Mouse (Mus musculus) gastrocnemius, postnatal 25 days (tissue): ENCODE measurements around the gene Btbd11. TPM values are rescaled to one million over a fixed set of nuclear protein-coding genes. Genes with fewer than 3 reads are reported as not detected.

Experiments
- DNase-seq: peaks from one replicate; pipeline ENCODE4 v3.0.0; 2022
- total RNA-seq, 2 experiments: library from RNA; stranded (reverse); gene quantifications; 1 replicate in 1 of 2; 2 replicates in 1 of 2; pipeline ENCODE4 v1.2.3; 2021

Btbd11 gene
- total RNA-seq, 2 experiments from 2014 or later, result 0.62 to 1.0 TPM

DNA sequence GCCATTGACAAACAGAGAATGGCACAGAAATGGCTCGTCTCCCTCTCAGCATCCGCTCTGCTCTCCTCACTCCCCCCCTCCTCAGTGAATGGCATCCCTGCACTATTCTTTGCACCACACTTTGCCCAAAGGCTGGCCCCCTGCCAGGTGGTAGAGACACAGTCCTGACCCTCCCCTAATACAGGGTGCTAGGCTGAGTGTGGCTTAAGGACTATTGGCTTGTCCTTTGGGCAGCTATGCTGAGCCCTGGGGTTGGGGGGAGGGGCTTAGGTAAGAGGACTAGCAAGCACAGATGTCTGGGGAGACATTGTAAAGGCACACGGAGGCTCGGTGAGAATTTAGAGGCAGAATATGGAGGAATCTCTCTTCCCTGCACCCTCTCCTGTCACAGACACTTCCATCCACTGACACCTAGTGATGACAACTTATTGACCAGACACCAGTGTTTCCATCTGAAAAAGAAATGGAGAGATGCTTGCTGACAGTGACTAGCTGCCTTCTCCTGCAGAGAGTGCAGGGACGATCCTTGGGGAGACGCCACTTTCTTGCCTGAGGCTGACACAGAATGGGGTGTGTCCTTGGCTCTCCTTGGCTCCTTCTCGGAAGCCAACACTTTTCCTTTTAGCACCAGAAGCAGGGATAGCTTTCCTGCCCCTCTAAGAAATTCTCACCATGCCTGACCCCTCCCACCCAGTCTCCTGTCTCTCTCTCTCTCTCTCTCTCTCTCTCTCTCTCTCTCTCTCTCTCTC lies 138.8 kb downstream of the Btbd11 start:
- DNase-seq, result no peak

- DNase-seq, result no peak
These were observed 140.0 kb downstream of the Btbd11 start for GRCm38 (mm10) chr10:85526657-85527056.

DNA sequence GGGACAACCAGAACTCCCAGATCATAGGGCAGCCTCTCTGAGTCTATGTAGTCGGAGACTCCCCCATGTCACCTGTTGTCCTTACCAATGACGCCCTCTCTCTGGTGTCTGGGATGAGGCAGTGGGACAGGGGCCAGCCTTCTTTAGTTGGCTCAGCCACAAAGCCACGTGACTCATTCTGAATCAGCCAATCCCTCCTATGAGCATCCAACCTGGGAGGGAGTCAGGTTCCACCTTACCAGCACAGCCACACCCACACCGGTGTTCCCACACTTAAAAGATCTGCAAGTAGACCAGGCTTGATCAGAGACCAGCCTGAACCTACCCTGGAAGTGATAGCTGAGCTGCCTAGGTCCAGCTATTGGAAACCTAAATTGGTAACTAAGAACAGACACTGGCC lies 141.1 kb downstream of the Btbd11 start:
- no peak for DNase-seq

GRCm38 (mm10) chr10:85533192-85533710 lies 146.6 kb downstream of the Btbd11 start:
- DNase-seq, result no peak

DNA sequence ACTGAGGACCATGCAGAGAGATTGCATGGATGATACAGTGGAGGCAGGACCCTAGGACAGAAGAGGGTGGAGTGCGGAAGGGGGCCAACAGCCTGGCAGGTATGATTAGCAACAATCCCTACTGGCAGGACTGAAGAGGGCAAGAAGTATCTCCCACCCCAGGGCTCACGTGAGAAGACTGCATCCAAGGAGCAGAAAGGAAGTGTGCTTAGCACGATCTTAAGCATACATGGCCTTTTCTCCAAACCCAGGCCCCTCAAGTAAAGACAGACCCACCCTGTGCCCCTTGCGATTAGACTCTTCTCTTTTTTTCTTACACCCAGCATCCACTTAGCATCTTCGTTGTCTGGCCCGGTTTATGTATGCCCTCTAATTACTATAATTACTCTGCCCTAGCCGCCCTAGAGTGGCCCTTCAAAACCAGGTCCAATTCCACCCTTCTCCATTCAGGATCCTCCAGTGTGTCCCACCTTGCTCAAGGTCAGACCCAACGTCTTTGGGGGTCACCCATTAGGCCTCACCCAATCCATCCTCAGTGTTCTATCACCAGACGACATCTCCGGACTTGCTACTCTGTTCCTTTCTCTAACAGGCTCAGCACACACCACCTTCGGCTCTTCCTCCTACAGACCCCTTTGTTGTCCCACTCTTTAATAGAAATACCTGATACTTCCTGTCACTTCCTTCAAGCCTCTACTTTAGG lies 151.6 kb downstream of the Btbd11 start:
- DNase-seq, result no peak

DNA sequence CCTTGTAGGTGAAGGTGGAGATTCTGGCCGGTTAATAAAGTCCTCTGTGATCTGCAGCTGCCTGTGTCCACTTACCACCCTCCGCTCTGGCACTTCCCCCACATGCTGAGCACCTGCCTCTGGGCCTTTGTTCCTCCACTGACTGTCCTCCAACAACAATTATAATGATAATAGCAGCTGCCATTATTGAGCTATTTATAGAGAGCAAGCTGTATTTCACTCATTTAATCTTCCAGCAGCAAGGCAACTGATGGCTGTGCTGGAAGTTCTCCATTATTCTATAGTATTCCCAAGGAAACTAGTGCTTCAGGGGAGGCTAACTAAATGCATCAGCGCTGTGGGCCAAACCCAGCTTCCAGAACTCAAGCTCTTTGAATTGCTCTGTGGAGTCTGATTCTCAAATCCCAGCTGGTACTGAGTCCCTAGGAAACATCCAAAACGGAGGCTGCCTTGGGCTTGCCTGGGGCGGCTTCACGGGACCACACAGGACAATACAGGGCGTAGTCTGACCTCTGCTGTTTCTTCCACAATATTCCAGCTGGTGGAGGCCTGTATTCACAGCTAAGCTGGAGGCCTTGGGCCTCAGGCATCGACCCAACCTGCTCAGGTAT lies 153.0 kb downstream of the Btbd11 start:
- no peak for DNase-seq

- no peak for DNase-seq
These were observed 153.9 kb downstream of the Btbd11 start for GRCm38 (mm10) chr10:85540311-85541093.

DNA sequence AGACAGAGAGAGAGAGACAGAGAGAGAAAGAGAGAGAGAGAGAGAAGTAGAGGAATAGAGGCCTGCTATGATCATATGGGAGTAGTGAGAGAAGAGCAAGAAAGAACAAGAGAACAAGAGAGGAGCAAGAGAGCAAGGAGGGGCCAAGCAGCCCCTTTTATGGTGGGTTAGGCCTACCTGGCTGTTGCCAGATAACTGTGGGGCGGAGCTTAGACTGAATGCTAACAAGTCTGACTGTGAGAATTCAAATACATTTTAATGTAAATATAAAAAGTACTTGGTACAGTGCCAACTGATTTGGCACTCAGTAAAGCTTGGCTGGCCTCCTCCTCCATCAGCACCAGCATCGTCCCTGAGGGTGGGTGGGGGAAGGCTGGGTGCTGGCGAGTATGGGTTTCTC lies 154.9 kb downstream of the Btbd11 start:
- no peak for DNase-seq

- DNase-seq, result no peak
These were observed 155.4 kb downstream of the Btbd11 start for GRCm38 (mm10) chr10:85541892-85542630.

DNA sequence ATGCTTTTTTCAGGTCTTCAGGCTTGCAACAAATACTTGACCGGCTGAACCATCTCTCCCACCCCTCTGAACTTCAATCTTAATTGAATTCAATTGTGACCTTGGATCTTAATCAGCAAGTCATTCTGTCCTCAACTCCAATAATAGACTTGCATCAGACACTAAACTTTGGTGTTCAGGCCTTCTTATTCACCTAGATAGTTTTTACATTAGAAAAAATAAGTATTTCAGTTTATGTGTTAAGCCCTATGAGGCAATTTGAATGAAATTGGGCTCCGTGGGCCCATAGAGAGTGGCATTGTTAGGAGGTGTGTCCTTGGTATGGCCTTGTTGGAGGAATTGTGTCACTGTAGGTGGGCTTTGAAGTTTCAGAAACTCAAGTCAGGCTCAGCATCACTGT lies 156.7 kb downstream of the Btbd11 start:
- no peak for DNase-seq

DNA sequence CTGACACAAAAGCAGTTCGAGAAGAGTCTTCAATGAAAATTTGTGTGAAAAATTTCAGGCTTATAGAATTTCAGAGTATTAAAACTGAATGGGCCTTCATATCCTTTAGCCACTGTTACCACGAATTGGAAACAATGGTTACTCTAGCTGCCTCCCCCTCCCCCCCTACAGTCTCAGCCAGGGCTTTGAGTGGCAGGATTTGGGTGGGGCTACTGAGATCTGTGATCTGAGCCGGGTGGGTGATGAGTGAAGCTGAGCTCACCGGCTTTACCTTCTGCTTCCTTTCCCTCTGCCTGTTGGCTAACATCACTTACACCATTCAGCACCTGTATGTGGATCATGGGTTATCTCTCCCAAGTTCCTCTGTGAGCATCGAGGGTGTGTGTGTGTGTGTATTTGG lies 158.4 kb downstream of the Btbd11 start:
- no peak for DNase-seq

DNA sequence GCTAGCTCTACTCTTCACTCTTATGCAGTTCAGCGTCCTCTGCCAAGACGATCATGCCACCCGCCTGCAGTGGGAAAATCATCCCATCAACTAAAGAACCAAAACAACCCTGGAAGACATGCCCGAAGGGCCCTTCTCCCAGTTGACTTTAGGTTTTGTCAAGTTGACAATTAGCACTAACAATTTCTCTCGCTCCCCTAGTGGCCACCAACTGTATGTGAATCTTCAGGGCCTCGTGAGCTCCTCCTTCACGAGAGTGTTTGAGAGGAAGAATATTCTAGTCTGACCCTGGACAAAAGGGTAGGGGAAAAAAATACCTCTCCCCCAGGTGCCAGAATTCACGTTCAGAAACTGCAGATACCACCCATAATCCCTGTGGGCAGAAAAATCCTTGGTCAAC lies 168.6 kb downstream of the Btbd11 start:
- DNase-seq, result no peak

- no peak for DNase-seq
These were observed 174.8 kb downstream of the Btbd11 start for GRCm38 (mm10) chr10:85561418-85561817.

GRCm38 (mm10) chr10:85571456-85571855 lies 184.8 kb downstream of the Btbd11 start:
- DNase-seq, result no peak

DNA sequence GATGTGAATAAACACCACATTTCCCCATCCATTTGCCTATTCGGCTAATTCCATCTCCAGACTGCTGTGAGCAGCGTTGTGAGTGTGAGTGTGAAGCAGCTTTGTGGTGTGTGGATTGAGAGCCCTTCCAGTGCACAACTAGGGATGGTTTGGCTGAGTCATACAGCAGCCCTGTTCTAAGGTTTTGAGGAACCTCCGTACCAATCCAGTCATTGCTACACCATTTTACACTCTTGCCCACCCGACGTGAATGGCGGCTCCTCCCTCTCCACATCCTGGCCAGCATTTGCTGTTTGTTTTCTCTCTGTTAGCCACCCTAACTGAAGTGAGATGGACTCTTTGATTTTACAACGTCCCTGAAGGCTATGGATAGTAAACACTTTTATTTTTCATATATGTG lies 186.0 kb downstream of the Btbd11 start:
- DNase-seq, result no peak

GRCm38 (mm10) chr10:85577891-85578420 lies 191.3 kb downstream of the Btbd11 start:
- peak; percentile 10 for DNase-seq

- no peak for DNase-seq
These were observed 192.2 kb downstream of the Btbd11 start for GRCm38 (mm10) chr10:85578571-85579465.

GRCm38 (mm10) chr10:85587758-85588157 lies 201.1 kb downstream of the Btbd11 start:
- no peak for DNase-seq

- DNase-seq, result no peak
These were observed 203.4 kb downstream of the Btbd11 start for GRCm38 (mm10) chr10:85590043-85590442.

GRCm38 (mm10) chr10:85591296-85591695 lies 204.7 kb downstream of the Btbd11 start:
- DNase-seq, result no peak
